ENCODE assay signal across 10 mouse cellular contexts in genomic region chr15:91753378-91754080, GRCm38 (mm10).
DNase-seq lines count a peak whose midpoint lies in the region; ATAC-seq and TF ChIP-seq lines count a peak whose summit lies in the region.
"Had no signal": no experiment of that assay in that cellular context is flagged by ENCODE, and none has a peak within 500 bp of the region (broad histone marks: within the 10 kb centered on the region; RNA-seq: fewer than 3 reads in every experiment).

No protein-coding gene starts in this region.

- WGBS in hindbrain, embryonic 12.5 days = 73% methylated on average over 14 of the region's 14 CpGs
- 77% methylated on average over 14 of the region's 14 CpGs for WGBS in hindbrain, embryonic 16.5 days

- no peaks in the 10 kb centered on the region for H3K9me3 ChIP-seq in hindbrain, embryonic 12.5 days (replicated peaks)
- no peaks in the 10 kb centered on the region for H3K9me3 ChIP-seq in hindbrain, embryonic 16.5 days (ENCODE audit: control insufficient read depth, low read length)

- H3K4me2 ChIP-seq in hindbrain, embryonic 12.5 days (replicated peaks) = 0 out of 2 replicates have a peak overlapping the region, but pooled peaks have one; percentile 12
- H3K4me2 ChIP-seq in hindbrain, embryonic 16.5 days (ENCODE audit: low read length) = no peak overlapping the region

- 0 out of 2 replicates have a peak, but pooled peaks cover 4% of the 10 kb centered on the region for H3K4me1 ChIP-seq in hindbrain, embryonic 12.5 days
- no peaks in the 10 kb centered on the region for H3K4me1 ChIP-seq in hindbrain, embryonic 16.5 days (ENCODE audit: control insufficient read depth, insufficient read depth, low read depth, low read length)

- H3K36me3 ChIP-seq in hindbrain, embryonic 12.5 days = no peaks in the 10 kb centered on the region
- no peaks in the 10 kb centered on the region for H3K36me3 ChIP-seq in hindbrain, embryonic 16.5 days (ENCODE audit: control insufficient read depth, insufficient read depth, low read length)
- H3K36me3 ChIP-seq in C2C12 (ENCODE audit: control insufficient read depth, insufficient read depth) = peaks cover 32% of the 10 kb centered on the region

- no peaks in the 10 kb centered on the region for H3K27me3 ChIP-seq in hindbrain, embryonic 12.5 days
- no peaks in the 10 kb centered on the region for H3K27me3 ChIP-seq in hindbrain, embryonic 16.5 days (replicated peaks; ENCODE audit: control insufficient read depth, insufficient read depth, low read length)
- H3K27me3 ChIP-seq in C2C12 (ENCODE audit: control insufficient read depth, insufficient read depth, insufficient read length) = no peaks in the 10 kb centered on the region

- H3ac ChIP-seq in C2C12 (ENCODE audit: control insufficient read depth, insufficient read length, low read depth) = no peak overlapping the region

- DNase-seq in embryo, embryonic 10.5 days (ENCODE audit: low spot score) = peak; percentile 42
- peak; percentile 26 for DNase-seq in hindlimb bud, embryonic 11.5 days (ENCODE audit: extremely low spot score, low read depth, low spot score)
- DNase-seq in cerebellum, adult 11 months = no peak
- DNase-seq in spleen, postnatal 14 days (ENCODE audit: low spot score in 2 of 2) = no peak
- DNase-seq in right cerebral cortex, postnatal 14 days = no peak
- DNase-seq: lung, postnatal 10 days had no signal

- no peaks in the 10 kb centered on the region for H3K79me3 ChIP-seq in C2C12 (ENCODE audit: low read depth)

- no peaks in the 10 kb centered on the region for H3K79me2 ChIP-seq in C2C12 (ENCODE audit: control insufficient read depth, insufficient read depth)

- no peak overlapping the region for H3K9ac ChIP-seq in hindbrain, embryonic 12.5 days
- no peak overlapping the region for H3K9ac ChIP-seq in hindbrain, embryonic 16.5 days (ENCODE audit: low read depth, low read length)

- no peak for ATAC-seq in hindbrain, embryonic 12.5 days (ENCODE audit: low FRiP score)
- ATAC-seq in hindbrain, embryonic 16.5 days = no peak
- ATAC-seq: intestine, postnatal 0 days had no signal

- H3K27ac ChIP-seq in hindbrain, embryonic 12.5 days = no peak overlapping the region
- no peak overlapping the region for H3K27ac ChIP-seq in hindbrain, embryonic 16.5 days (ENCODE audit: low read depth, low read length)

- no peak for TF ChIP-seq CTCF in C2C12 (IDR thresholded peaks at IDR 0.05; ENCODE audit: control insufficient read depth, insufficient read depth, insufficient read length)

- no peak overlapping the region for H3K4me3 ChIP-seq in hindbrain, embryonic 12.5 days
- H3K4me3 ChIP-seq in hindbrain, embryonic 16.5 days (ENCODE audit: low read length) = no peak overlapping the region
- H3K4me3 ChIP-seq in C2C12 (ENCODE audit: insufficient read depth, poor library complexity, severe bottlenecking) = no peak overlapping the region

TF ChIP-seq in C2C12, 6 proteins besides CTCF, POLR2A, EP300 and RAD21:
- TF ChIP-seq MYOD1 (IDR thresholded peaks at IDR 0.05; ENCODE audit: control insufficient read depth, insufficient read length, low read depth) (peak; percentile 23), FOSL1 (IDR thresholded peaks at IDR 0.05; ENCODE audit: insufficient read depth, low read length, poor library complexity, severe bottlenecking) (no peak)
TF ChIP-seq in C2C12: peak in this region for 1.

Comparison
In these comparisons a context has a peak if more than half of its experiments do, and no peak if none do; other contexts are left out.
1. DNase-seq: peak in embryo, embryonic 10.5 days (single experiment) and hindlimb bud, embryonic 11.5 days (single experiment); none in cerebellum, adult 11 months (single experiment), spleen, postnatal 14 days (0 of 2) and right cerebral cortex, postnatal 14 days (single experiment).